Mouse (Mus musculus): ENCODE data around the gene Sorl1. TPM values are rescaled to one million over a fixed set of nuclear protein-coding genes. Genes with fewer than 3 reads are reported as not detected.
A peak's percentile ranks its signal among the peaks of the same experiment; 100 is the strongest.

The Sorl1 gene
- total RNA-seq, 2 experiments from 2014 or later = 9.6 to 12.9 TPM

DNA sequence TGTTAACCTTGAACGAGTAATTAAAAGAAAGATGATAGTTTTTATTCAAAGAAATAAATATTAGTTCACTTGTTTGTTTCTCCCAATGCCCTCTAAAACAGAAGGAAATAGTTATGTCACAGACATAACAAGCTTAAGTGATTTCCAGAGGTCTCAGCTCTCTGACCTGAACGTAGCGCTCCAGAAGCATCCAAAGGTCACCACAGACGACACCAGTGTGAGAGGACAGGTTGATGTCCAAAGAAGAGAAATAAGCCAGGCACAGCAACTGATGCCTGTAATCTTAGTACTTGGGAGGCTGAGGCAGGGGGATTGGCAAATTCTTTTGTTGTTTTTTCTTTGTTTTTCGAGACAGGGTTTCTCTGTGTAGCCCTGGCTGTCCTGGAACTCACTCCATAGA lies 67.5 kb downstream of the Sorl1 start:
- no peak for DNase-seq (ENCODE audit: low spot score in 2 of 2)

DNA sequence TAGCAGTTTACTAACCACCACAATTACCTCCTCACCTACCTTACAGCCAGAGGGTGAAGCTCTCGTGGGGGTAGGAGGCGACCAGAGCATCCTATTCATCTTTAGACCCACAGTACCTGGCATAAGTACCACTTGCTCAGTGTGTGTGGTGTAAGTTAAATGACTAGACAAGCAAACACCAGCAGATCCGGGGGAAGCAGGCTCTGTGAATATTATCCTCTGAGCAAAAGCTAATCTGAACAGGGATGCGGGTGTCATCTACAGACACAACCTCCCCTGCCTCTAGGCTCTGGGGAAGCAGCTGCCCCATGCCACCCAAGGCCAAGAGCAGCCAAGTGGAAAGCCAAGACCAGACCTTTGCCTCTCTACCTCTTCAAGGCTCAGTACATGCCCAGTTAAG lies 68.7 kb downstream of the Sorl1 start:
- DNase-seq (ENCODE audit: low spot score in 2 of 2) = no peak

DNA sequence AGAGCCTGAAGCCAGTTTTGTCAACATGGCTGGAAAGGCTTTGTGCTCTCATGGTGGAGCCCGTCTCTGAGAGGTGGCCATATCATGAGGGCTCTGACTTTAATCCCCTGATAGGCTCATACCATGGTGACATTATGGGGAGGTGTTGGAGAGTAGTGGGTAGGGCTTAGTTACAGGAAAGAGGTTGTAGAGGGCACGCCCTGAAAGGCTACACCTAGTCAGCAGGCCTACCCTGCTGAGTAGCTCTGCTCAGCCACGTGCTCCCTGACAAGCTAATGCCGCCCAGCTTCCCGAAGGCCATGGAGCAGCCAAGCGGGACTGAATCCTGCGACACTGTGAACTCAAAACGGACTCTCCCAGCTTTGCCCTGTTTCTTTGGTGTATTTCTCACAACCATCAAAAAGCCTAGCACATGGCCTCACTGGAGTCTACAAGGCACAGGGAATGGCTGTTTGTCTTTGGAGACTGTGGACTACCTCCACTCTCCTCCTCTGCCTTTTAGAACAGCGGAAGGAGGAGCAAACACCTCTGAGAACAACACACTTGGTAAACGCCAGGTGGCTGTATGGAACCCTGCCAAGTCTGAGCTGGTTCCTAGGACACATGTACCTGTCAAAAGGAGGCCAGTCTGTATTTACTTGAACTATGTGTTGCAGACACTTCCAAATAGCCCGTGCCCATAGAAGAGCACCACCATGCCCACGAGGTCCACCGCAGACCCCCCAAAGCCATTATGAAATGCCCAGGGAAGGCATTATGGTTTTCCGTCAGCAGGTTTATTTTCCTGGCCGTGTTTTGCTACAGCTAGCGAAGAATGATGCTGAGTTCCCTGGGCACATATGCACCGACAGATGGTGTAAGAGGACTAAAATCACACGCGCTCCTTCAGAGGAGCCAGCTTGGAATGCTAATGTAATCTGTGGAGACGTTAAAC lies 69.5 kb downstream of the Sorl1 start:
- DNase-seq (ENCODE audit: low spot score in 2 of 2) = no peak

DNA sequence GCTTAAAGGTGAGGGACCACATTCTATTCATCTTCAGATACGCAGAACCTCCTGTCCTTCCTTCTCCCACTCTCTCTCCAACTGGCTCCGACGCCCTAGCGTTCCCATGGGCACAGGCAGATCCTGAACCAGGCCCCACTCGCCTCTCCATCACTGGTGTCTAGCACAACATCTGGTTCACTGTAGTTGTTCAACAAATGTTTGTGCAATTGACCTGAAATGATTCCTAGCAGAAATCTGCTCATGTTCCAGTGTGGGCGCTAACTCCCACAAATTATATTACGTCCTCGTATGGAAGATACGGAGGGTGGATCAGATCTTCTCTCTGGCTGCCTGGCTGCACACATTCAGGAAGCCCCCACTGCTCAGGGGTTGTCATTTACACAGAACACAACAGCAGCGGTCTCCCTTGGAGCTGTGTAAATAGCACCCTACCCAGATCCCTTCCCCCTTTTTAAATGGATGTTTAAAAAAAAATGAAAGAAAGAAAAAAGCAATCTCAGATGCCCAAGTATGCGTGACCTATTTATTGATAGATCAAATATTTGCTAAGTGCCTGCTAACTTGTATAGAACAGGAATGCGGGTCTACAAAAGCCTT lies 70.4 kb downstream of the Sorl1 start:
- DNase-seq (ENCODE audit: low spot score in 2 of 2) = no peak

DNA sequence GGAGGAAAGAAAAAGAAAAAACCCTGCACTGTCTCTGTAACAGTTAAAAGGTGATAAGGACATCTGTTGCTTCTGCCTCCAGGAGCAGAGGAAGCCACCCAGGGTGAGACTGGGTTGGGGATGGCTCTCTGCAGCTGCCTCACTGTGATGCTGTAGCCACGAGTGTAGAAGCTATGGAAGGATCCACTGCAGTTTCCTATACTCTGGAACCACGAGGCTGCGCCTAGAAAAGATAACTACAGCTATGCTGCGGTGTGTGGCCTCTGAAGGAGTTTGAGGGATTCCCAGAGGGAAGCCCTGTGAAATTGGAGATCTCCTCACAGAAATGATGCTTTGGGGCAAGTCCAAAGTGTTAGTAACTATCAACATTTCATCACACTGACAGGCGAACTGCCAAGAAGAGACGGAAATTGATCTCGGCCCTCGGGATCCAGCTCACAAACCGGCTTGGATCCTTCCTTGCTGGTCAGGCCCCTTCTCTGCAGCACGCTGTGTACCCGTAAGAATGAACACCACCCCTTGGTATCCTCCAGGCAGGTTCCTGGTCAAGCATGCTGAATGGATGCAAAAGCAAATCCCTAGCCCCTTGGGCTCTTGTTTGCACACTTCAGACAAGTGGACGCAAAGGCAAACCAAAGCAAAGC lies 71.3 kb downstream of the Sorl1 start:
- peak in 1 of 2 experiments; percentile 62 for DNase-seq (ENCODE audit: low spot score in 2 of 2)

DNA sequence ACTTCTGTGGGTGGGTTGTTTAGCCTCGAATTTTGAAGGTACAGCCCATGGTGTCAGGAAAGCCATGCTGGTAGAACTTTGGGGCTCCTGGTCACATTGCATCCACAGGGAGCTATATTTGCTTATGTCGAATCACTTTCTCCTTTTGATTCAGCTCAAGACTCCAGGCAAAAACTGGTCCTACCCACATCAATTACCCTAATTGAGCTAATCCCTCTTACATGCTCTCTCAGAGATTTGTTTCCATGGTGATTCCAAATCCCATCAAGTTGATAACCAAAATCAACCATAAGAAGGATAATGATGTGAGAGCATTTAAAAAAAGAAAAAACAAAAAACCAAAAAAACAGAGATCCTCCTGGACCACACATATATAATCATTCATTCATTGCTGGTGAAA lies 75.6 kb downstream of the Sorl1 start:
- no peak for DNase-seq (ENCODE audit: low spot score in 2 of 2)

DNA sequence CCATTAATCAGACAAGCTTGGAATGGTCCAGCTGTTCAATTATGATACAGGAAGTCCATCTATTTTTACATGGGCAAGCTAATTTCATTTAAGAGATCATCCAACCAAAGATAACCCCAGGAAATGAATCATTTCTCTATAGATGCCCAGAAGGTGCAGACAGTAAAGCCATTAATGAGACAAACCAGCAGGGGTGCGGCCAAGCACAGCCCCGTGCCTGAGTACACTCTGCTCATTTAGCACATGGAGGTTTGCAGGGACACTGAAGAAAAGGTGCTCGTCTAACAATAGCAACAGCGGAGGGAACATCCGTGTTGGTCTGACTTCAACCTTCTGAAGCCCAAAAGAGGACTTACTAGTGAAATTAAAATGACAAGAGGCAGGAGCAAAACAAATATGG lies 76.3 kb downstream of the Sorl1 start:
- no peak for DNase-seq (ENCODE audit: low spot score in 2 of 2)

DNA sequence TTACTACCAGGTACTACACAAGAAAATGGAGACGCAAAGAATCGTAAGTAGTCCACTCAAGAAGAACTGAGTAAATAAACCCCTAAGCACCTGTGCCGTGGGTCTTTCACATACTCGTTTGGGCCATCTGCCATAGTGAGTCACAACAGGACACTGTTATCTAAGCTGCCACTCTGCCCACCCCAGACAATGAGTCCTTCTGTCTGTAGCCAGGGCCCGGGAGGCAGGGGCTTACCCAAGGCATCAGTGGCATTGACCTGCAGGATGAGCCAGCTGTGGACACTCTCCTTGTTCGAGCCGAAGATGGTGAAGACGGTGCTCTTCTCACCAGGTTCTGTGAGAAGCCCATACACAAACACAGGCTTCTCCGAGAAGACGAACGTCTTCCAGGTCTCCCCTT lies 77.8 kb downstream of the Sorl1 start:
- no peak for DNase-seq (ENCODE audit: low spot score in 2 of 2)

DNA sequence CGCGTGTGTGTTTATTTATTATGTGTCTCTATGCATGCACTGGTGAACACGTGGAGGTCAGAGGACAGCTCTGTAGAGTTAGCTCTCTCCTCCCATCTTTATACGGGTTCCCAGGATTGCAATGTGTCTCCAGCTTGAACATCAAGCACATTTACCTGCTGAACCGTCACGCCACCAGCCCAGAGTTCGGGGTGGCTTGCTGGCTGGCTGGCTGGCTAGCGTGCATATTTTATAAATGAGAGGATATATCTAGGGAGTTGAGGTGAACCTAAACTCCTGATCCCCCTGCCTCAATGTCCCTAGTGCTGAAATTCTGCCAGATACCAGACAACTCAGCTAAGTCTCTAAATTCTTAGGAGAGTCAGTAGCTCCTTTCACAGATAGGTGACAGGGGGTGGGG lies 79.4 kb downstream of the Sorl1 start:
- no peak for DNase-seq (ENCODE audit: low spot score in 2 of 2)

DNA sequence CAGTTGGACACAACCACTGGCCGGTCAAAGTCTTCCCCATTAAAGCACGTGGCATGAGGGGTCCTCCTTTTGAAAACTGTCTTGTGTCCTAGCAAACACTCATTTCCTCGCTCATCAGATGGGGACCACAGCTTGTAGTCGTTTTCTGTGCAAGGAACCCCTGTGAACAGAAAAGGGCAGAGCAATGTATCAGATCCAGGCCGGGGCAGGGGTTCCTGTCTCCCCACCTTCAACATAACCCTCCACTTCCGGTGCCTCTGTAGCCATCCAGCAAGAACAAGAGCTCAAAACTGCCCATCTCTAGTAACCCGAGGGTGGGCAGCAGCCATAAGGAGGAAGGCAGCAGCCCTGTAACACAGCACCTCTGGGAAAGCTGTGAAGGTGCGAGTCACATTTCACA lies 80.2 kb downstream of the Sorl1 start:
- no peak for DNase-seq (ENCODE audit: low spot score in 2 of 2)

DNA sequence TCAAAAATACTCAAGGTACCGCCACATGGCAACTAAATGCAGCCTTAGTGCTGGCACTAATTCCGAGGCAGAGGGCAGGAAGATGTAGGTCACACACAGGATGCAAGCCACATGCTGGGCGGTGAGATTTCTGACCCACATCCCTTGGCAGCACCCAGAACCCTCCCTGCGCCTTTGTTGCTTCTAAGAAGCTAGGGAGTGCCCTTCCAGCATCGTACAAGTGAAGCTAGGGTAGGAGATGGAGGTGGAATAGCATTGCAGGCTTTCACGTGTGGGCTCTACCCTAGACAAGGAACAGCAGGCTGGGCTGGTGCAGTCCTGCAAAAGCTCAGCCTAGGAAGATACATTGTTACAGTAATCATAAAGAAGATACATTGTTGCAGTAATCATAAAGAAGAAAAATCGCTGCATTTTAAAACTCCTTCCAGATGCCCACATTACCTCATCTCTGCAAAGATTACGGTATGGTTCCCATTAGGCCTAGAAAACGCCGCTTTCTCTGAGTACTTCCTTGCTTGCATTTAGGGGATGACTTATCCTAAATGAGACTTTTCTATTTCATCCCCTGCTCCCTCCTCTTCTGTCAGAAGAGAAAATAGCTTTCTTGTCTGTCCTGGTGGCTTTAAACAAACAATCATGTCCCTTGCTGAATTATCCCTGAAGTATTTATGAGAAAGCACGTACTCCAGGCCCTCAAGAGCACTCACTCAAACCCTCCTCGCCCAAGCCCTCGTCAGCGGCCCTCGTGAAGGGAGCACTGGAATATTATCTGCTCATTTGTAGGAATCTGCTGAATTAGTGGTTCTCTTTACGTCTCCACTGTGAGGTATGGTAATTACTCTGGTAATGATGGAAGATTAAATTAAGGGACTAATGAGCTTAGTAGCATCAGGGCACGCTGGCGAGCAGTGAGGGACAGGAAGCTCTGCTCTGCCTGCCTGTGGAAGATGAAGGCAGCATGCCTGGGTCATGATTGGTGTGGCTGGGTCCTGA lies 84.8 kb downstream of the Sorl1 start:
- no peak for DNase-seq (ENCODE audit: low spot score in 2 of 2)

DNA sequence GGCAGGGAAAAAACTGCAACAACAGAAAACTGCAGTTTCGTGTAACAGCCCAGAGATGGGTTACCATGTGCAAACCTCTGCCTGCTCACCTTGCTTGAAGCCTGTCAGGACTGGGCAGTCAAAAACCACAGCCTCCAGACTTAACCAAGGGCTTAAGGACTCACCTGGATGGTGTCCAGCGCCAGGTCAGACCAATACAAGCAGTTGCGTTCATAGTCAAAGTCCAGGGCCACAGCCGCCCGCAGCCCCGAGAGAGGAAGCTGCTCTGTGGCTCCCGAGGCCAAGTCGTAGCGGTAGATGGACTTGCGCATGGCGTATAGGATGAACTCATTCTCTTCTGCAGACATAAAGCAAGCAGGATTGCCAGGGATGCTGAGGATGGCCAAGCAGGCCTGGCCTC lies 87.2 kb downstream of the Sorl1 start:
- DNase-seq (ENCODE audit: low spot score in 2 of 2) = no peak

DNA sequence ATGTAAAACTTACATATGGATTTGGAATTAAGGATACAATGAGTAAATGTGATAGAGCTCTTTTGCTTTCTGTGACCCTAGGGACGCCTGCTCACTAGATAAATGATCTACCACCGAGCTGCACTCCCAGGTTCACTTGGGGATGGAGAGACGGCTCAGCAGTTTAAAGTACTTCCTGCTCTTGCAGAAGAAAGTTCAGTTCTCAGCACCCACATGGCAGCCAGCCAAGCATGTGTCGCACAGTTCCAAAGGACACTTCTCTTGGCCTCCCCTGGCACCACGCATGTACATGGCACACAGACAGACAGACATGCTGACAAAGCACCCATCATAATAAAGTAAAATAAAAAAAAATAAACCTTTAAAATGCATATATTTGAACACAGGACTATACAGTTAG lies 88.1 kb downstream of the Sorl1 start:
- DNase-seq (ENCODE audit: low spot score in 2 of 2) = no peak

DNA sequence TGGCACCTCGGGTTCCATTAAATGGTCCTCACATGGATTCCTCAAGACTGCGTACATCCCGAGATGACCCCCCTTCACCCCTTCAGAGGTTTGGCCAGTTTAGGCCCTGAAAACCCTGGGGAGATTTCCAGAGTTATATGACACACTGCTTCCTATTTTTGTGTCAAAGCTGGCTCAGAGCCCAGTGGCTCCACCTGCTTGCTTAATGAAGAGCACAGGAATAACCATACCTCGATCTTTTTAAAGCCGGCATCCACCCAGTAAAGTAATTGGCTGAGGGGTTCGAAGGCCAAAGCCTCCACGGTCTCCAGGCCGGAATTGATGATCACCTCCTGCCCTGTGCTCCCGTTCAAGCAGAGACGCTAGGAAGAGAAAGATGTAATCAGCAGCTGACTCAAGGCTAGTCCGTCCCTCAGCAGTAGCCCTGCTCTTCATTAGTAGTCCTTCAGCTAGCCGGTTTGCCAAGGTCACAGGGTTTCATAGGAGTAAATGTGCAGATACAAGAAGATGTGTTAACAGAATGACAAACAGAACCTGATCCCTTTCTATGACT lies 88.8 kb downstream of the Sorl1 start:
- no peak for DNase-seq (ENCODE audit: low spot score in 2 of 2)

DNA sequence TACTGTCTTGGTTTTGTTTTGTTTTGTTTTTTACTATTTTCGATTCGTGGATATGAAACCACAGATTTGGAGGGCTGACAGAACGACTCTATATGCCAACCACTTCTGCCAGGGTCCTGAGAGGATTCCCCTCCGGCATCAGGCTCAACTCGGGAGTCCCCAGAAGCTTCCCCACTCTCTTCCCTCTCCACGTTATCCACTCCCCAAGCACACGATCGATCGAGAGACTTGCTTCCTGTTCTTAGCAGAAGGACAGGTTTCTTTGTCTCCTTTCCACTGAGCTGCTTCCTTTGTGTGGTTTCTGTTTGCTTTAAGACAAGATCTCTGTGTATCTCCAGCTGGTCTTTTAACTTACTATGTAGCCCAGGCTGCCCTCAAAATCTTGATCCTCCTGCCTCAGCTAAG lies 90.0 kb downstream of the Sorl1 start:
- no peak for DNase-seq (ENCODE audit: low spot score in 2 of 2)

DNA sequence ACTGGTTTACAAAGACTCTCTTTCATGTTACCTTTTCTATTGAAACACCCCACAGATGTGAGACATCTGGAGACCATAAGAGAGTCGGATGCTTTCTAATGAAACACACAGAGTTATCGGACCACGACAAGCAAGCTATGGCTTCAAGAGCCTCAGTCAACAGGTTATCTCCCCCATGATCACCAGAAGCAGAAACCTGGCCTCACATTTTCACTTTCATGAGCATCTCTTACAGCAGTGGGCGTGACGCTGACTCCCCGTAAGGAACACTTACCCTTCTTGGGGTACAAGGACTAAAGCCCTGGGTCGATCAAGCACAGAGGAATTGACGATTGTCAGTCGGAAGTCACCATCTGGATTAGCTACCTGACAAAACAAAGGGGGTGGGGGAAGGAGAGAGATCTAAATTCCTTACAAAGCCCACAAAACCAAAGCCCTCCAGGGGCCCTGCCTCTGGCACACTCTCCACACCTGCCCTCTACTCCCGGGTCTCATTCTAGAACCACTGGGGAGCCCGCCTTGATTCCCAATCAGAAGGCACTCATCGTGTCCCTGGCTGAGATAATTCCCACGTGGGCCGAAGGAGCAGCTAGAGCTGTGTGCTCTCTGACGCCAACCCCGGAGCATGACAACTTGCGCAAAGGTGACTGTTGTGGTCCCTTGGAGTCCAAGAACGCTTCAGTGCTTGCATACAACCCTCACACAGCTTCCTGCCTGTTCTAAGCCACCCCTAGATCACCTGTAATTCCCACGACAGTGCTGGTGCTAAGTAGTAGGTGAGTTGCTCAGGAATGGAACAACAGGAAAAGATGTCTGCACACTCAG lies 90.6 kb downstream of the Sorl1 start:
- no peak for DNase-seq (ENCODE audit: low spot score in 2 of 2)

DNA sequence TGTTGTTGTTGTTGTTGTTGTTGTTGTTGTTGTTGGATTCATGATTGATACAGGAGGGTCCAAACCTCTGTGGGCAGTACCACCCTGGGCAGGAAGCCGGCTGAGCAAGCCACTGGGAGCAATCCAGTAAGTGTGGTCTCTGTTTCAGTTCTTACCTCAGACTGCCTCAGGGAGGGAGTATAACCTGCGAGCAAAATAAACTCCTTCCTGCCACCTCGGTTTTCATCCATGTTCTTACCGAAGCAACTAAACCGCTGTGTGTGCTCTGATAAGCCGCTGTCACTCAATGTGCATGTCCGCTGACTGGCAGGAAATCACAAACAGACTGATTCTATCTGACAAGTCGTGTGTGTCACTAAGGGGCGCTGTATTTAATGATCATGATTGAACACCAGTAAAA lies 91.7 kb downstream of the Sorl1 start:
- DNase-seq (ENCODE audit: low spot score in 2 of 2) = no peak

DNA sequence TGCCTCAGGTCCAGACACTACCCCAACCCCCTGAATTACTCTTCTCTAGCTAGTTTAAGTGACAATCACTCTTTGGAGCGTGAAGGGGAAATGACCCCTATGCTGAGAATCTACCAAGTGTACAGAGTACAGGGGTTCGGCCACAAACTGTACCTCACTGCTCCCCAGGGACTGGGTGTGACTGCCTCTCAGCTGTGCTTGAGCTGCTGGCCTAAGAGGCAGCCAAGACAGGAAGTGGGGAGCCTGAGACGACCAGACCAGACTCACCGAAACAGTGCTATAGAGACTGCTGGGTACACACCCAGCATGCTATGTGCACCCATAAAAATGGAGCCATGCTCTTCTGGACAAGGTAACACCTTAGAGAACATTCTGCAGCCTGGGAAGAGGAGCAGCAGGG lies 95.3 kb downstream of the Sorl1 start:
- DNase-seq (ENCODE audit: low spot score in 2 of 2) = peak in 1 of 2 experiments; percentile 22

DNA sequence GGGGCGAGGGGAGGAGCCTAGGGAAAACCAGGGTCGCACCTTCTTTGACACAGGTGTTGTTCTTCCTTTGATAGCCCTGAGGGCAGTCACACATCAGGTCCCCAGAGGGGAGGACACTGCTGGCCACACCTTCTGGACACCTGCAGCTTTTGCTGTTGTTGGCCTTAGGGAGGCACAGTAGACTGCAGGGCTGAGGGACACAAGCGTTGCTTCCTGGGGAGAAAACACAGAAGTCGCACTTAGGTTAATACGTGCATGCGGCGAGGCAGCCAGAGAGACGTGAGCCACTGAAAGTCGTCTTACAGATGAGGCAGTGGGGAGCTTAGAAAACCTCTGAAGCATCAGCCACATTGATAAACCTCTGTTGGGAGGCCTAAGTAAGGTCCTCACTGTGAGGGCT lies 99.8 kb downstream of the Sorl1 start:
- no peak for DNase-seq (ENCODE audit: low spot score in 2 of 2)

DNA sequence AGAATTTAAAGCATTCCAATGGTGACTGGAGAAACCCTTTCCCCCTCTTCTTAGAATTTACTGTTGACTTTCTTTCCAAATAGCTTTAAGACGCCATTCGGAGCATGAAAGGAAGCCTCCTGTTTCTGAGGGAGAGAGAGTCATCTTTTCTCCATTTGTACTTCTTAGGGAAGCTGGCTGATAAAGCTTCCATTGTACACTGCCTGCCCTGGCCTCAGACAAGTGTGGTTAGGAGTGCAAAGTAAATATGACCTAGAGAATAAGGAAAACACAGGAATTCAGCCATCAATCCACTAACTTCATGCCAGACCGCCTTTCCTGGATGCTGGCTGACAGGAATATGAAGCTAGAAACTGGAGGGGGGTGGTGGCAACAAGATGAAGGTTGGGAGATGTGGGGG lies 100.7 kb downstream of the Sorl1 start:
- no peak for DNase-seq (ENCODE audit: low spot score in 2 of 2)
